Mouse (Mus musculus) liver, embryonic 11.5 days (tissue): ENCODE measurements around the gene Rab25. TPM values are rescaled to one million over a fixed set of nuclear protein-coding genes. Genes with fewer than 3 reads are reported as not detected.

ENCODE experiments used
- ATAC-seq: fragments of 200-750 bp; cut with Nextera tagmentation; replicated peaks from 2 replicates; pipeline ENCODE4 v1.8.0; 2017; ENCODE audit warnings: moderate number of reproducible peaks, mild to moderate bottlenecking, moderate TSS enrichment, moderate library complexity; ENCODE audit not compliant: low FRiP score
- DNase-seq: peaks from one replicate; pipeline ENCODE4 v3.0.0-alpha.2; 2017; ENCODE audit warnings: low spot score
- H3K27ac ChIP-seq: fragments of 300-500 bp; sonication (generic); 2 replicates; pipeline ENCODE4 v1.5.1; 2014; ENCODE audit warnings: mild to moderate bottlenecking, low read depth, low read length, control low read depth
- H3K27me3 ChIP-seq: fragments of 300-500 bp; sonication (generic); replicated peaks from 2 replicates; pipeline ENCODE4 v1.6.1; 2014; ENCODE audit warnings: low read length, mixed read lengths; ENCODE audit not compliant: control insufficient read depth, insufficient read depth
- H3K36me3 ChIP-seq: fragments of 300-500 bp; sonication (generic); 2 replicates; pipeline ENCODE4 v1.6.1; 2014; ENCODE audit warnings: mild to moderate bottlenecking, low read length, moderate library complexity, mixed read lengths; ENCODE audit not compliant: control insufficient read depth, insufficient read depth
- H3K4me1 ChIP-seq: fragments of 300-500 bp; sonication (generic); replicated peaks from 2 replicates; pipeline ENCODE4 v1.6.1; 2014; ENCODE audit warnings: low read length, mixed read lengths; ENCODE audit not compliant: control insufficient read depth, insufficient read depth
- H3K4me2 ChIP-seq: fragments of 300-500 bp; sonication (generic); 2 replicates; pipeline ENCODE4 v1.6.1; 2014; ENCODE audit warnings: mild to moderate bottlenecking, control low read depth, moderate library complexity
- H3K4me3 ChIP-seq: fragments of 300-500 bp; sonication (generic); 2 replicates; pipeline ENCODE4 v1.5.1; 2014; ENCODE audit warnings: low read depth, low read length, control low read depth
- H3K9ac ChIP-seq: fragments of 300-500 bp; sonication (generic); 2 replicates; pipeline ENCODE4 v1.6.1; 2014; ENCODE audit warnings: low read depth, low read length, control low read depth
- H3K9me3 ChIP-seq: fragments of 300-500 bp; sonication (generic); 2 replicates; pipeline ENCODE4 v1.6.1; 2016; ENCODE audit warnings: low read length, inconsistent platforms, mixed read lengths; ENCODE audit not compliant: control insufficient read depth
- WGBS: fragments of 180-500 bp; shearing (Covaris S2); extraction: QIAGEN DNeasy Blood & Tissue Kit; methylation state at CpG from one replicate; pipeline ENCODE4 v1.1.7; 2014; 5-methylcytosine and 5-hydroxymethylcytosine counted together
- polyA plus RNA-seq: library from polyadenylated mRNA; unstranded; fragments of >200 nt; fragmentation: Nextera tagmentation; extraction: Ambion mirVana; gene quantifications from 2 replicates; pipeline ENCODE4 v1.2.1, GENCODE M21; 2014

Gene Rab25
- polyA plus RNA-seq, 1 experiment from 2014 or later: 1.2 TPM

DNA sequence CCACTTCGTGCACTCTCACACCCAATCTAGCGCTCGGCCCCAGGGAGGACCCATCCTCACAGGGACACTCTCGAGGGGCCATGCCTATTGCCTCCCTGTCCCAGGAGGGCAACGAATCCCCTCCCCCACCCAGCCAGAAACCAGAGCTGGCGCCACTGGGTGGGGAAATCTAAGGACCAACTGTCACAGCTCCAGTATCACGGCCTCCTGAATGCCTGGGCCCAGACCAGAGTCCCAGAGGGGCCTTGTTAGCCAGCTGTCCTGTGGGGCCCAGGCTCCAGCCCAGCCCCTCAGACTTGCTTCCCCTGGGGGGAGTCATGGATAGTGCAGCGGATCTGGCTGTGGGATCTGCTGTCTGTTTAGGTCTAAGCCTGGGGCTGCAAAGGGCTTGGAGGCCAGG lies 20.5 kb downstream of the Rab25 start:
- 32% methylated on average over 8 of the region's 8 CpGs for WGBS
- no peaks in the 10 kb centered on the region for H3K9me3 ChIP-seq
- H3K36me3 ChIP-seq: peaks cover 8% of the 10 kb centered on the region; the same call in 1 of the 2 replicates
- no peak overlapping the region for H3K27ac ChIP-seq
- H3K4me3 ChIP-seq: no peak overlapping the region
- H3K27me3 ChIP-seq: no peaks in the 10 kb centered on the region
- peak overlapping the region; percentile 24; the same call in 1 of the 2 replicates for H3K4me2 ChIP-seq
- peaks cover 29% of the 10 kb centered on the region for H3K4me1 ChIP-seq
- DNase-seq (no peak), ATAC-seq (no peak)
- H3K9ac ChIP-seq: no peak overlapping the region

DNA sequence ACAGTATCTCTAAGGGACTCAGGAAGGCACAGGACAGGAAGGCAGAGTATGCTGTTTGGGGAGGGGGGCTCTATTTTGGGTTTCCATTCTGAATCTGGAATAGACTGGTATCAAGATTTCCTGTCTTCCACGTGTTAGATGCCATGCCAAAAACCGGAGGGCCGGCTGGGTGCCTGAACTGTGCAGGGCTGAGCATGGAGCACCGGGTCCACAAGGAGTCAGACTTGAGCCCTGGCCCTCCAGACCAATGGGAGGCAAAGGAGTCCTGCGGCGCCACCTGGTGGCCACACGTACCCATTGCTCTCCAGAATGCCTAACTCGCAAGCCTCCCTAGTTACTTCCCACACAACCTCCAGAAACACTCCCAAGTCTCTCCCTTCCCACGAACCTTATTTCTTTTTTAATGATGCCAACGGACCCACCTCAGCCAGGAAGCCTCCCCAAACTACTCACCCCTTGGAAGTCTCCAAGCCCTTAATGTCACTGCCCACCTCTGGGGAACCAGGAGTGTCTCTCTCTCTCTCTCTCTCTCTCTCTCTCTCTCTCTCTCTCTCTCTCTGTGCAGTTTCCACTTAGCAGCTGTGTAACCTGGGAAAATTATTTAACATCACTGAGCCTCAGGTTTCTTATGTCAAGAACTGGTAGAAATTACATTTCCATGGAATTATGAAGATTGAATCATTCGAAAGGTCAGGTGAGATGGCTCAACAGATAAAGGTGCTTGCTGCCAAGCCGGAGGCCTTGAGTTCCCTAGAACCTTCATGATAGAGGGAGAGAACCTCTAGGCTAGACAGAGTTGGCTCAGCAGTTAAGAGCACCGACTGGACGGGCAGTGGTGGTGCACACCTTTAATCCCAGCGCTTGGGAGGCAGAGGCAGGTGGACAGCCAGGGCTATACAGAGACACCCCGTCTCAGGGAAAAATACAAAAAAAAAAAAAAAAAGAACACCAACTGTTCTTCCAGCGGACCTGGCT lies 21.7 kb downstream of the Rab25 start:
- no peaks in the 10 kb centered on the region for H3K9me3 ChIP-seq
- H3K27me3 ChIP-seq: no peaks in the 10 kb centered on the region
- no peak overlapping the region for H3K27ac ChIP-seq
- peaks cover 8% of the 10 kb centered on the region; the same call in 1 of the 2 replicates for H3K36me3 ChIP-seq
- ATAC-seq (peak; percentile 80), DNase-seq (peak; percentile 89)
- no peak overlapping the region for H3K9ac ChIP-seq
- peaks cover 28% of the 10 kb centered on the region for H3K4me1 ChIP-seq
- H3K4me2 ChIP-seq: 0 out of 2 replicates have a peak overlapping the region, but pooled peaks have one; percentile 3
- 35% methylated on average over 17 of the region's 17 CpGs for WGBS
- H3K4me3 ChIP-seq: no peak overlapping the region

DNA sequence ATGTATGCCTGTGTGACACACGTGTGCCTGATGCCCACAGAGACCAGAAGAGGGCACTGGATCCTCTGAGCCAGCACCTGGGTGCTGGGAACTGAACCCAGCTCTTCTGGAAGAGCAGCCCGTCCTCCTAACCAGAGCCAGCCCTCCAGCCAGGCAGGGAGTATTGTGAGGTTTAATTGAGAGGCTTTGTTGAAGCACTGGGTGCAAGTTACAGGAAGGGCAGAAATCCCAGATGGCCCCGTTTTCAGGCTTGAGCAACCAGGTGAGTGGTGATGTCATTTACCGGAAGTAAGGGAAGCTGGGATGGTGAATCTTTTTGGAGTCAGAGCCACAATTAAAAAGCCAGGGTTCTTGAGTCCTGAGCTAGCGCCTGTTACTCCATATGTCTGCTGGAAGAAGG lies 23.1 kb downstream of the Rab25 start:
- H3K36me3 ChIP-seq: peaks cover 8% of the 10 kb centered on the region; the same call in 1 of the 2 replicates
- H3K4me2 ChIP-seq: no peak overlapping the region
- H3K4me3 ChIP-seq: no peak overlapping the region
- H3K9me3 ChIP-seq: no peaks in the 10 kb centered on the region
- H3K4me1 ChIP-seq: peaks cover 22% of the 10 kb centered on the region
- WGBS: 79% methylated on average over 5 of the region's 5 CpGs
- H3K27me3 ChIP-seq: no peaks in the 10 kb centered on the region
- no peak for DNase-seq
- H3K9ac ChIP-seq: no peak overlapping the region
- no peak for ATAC-seq
- H3K27ac ChIP-seq: no peak overlapping the region

DNA sequence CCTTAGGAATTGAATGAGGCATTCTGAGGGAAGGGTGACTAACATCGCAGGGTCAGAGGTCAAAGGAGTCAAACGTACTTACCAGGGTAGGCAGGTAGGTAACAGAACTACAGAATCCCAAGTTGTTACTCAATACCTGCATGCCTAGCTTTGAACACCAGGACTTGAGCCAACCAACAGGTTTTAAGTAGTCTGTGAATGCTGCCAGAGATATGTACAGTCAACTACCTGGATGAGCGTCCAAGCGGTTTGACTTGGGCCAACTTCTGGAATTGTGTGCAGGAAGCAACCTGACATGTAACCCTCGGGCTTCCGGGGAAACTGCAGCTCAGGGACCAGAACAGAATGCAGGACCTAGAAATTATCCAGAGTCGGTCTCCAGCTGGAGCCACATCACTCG lies 25.1 kb downstream of the Rab25 start:
- H3K4me1 ChIP-seq: peaks cover 9% of the 10 kb centered on the region
- H3K9me3 ChIP-seq: no peaks in the 10 kb centered on the region
- no peak for DNase-seq
- H3K27ac ChIP-seq: no peak overlapping the region
- peaks cover 8% of the 10 kb centered on the region; the same call in 1 of the 2 replicates for H3K36me3 ChIP-seq
- H3K9ac ChIP-seq: no peak overlapping the region
- no peak overlapping the region for H3K4me2 ChIP-seq
- 87% methylated on average over 8 of the region's 8 CpGs for WGBS
- no peaks in the 10 kb centered on the region for H3K27me3 ChIP-seq
- ATAC-seq: no peak
- H3K4me3 ChIP-seq: no peak overlapping the region

DNA sequence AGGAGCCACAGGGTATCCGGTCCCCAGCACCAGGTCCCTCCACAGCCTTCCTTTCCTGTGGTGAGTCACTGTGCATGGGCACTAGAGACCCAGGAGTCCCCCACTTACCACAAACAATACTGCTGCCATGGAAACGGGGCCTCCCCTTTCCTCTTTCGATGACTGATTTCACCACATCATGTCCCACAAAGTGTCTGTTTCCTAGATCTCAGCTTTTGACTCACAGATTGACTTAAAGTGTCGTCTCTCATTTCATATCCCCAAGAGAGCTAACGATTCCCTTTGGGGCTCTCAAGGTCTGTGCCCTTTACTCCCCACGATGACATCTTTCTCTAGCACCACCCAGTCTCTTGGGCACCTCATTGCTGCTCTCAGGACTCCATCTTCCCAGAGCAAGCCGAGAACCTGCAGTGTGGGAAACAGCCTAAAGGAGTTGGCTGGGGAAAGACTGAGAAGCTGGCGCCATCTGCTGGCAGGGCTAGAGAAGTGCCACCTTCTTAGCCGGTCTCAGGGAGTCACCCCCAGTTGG lies 26.2 kb downstream of the Rab25 start:
- Histone ChIP-seq H3K9ac (no peak overlapping the region), H3K9me3 (no peaks in the 10 kb centered on the region), H3K36me3 (peaks cover 8% of the 10 kb centered on the region; the same call in 1 of the 2 replicates), H3K27me3 (no peaks in the 10 kb centered on the region), H3K27ac (no peak overlapping the region), H3K4me3 (no peak overlapping the region), H3K4me2 (no peak overlapping the region), H3K4me1 (no peaks in the 10 kb centered on the region; the same call in 1 of the 2 replicates)
- 24% methylated on average over 9 of the region's 9 CpGs for WGBS
- DNase-seq (no peak), ATAC-seq (peak; percentile 46)

DNA sequence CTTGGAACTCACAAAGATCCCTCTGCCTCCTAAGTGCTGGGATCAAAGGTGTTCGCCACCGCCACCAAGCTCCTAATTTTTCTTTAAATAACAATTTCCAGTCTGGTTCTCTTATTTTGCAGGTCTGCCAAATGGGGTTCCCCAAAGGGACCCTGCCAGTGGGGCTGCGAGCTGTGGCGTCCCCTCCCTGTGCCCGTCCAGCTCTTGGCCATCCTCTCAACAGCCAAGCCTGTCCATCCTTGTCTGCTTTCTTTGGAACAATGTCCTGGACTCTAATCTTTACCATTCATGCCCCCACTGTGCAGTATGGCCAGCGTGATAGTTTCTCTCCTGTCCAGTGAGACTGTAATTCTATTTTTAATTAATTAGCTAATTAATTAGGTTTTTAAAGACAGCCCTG lies 26.9 kb downstream of the Rab25 start:
- ATAC-seq: no peak
- no peak for DNase-seq
- Histone ChIP-seq H3K27ac (no peak overlapping the region), H3K4me1 (no peaks in the 10 kb centered on the region; the same call in 1 of the 2 replicates), H3K36me3 (peaks cover 8% of the 10 kb centered on the region; the same call in 1 of the 2 replicates), H3K27me3 (no peaks in the 10 kb centered on the region), H3K9ac (no peak overlapping the region), H3K9me3 (no peaks in the 10 kb centered on the region), H3K4me3 (no peak overlapping the region), H3K4me2 (no peak overlapping the region)
- WGBS: 89% methylated on average over 6 of the region's 6 CpGs

DNA sequence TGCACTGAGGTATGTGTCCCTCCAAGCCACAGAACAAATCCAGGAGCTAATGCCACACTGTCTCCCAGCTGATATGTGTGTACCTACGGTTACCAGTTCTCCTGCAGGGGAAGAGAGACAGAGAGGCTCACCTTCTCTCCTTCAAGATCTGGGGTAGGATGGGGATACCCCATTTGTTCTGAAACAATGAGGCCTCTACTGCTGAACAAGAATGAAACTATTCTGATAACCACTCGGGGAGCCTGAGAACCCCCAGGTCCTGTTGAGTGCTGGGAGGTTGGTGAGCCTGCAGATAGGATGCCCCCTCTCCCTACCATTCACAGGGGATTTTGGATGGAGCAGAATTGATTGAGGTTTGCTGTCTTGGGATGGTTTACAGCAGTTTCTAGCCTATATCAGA lies 28.0 kb downstream of the Rab25 start:
- Histone ChIP-seq H3K4me2 (no peak overlapping the region), H3K9me3 (no peaks in the 10 kb centered on the region), H3K27ac (no peak overlapping the region), H3K4me1 (no peaks in the 10 kb centered on the region), H3K36me3 (peaks cover 6% of the 10 kb centered on the region; the same call in 1 of the 2 replicates), H3K27me3 (no peaks in the 10 kb centered on the region), H3K4me3 (no peak overlapping the region), H3K9ac (no peak overlapping the region)
- ATAC-seq: no peak
- WGBS: 86% methylated on average over 2 of the region's 2 CpGs
- no peak for DNase-seq

DNA sequence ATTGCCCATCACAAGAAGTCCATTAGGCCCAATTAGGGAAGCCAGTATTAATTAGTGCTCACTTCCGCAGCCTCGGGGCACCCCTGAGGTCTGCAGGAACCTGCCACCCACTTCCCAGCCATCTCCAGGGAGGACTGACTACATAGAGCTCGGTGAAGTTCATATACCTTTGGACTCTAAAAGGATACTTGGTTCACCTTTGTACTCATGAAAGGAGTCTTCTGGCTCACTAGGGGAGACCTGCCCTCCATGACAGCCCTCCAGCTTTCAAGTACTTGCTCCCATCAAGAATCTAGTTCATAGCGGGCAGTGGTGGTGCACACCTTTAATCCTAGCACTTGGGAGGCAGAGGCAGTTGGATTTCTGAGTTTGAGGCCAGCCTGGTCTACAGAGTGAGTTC lies 29.7 kb downstream of the Rab25 start:
- H3K4me1 ChIP-seq: peaks cover 11% of the 10 kb centered on the region
- H3K27ac ChIP-seq: no peak overlapping the region
- no peaks in the 10 kb centered on the region for H3K9me3 ChIP-seq
- WGBS: 86% methylated on average over 4 of the region's 4 CpGs
- H3K4me3 ChIP-seq: no peak overlapping the region
- H3K36me3 ChIP-seq: no peaks in the 10 kb centered on the region
- H3K27me3 ChIP-seq: no peaks in the 10 kb centered on the region
- H3K9ac ChIP-seq: no peak overlapping the region
- no peak for DNase-seq
- H3K4me2 ChIP-seq: no peak overlapping the region
- no peak for ATAC-seq
